Mouse (Mus musculus): ENCODE measurements around the gene Ccdc137. TPM values are rescaled to one million over a fixed set of nuclear protein-coding genes. Genes with fewer than 3 reads are reported as not detected.

Gene Ccdc137
- polyA plus RNA-seq, 1 experiment from 2014 or later: 11.7 TPM

GRCm38 (mm10) chr11:120444106-120444505, 13.8 kb upstream of the Ccdc137 start:
- no peaks in the 10 kb centered on the region for H3K36me3 ChIP-seq (replicated peaks; ENCODE audit: insufficient read depth, low read length)
- DNase-seq (no peak), ATAC-seq (no peak)
- TF ChIP-seq CTCF (IDR thresholded peaks at IDR 0.05; ENCODE audit: low read depth): no peak
- no peak for TF ChIP-seq EP300 (IDR thresholded peaks at IDR 0.05; ENCODE audit: low read depth)
- 56% methylated on average over 6 of the region's 6 CpGs for WGBS (ENCODE audit: insufficient replicate concordance)
- H3K27me3 ChIP-seq (ENCODE audit: insufficient read depth, low read length): no peaks in the 10 kb centered on the region
- H3K27ac ChIP-seq (ENCODE audit: low read depth): no peak overlapping the region
- H3K9me3 ChIP-seq (ENCODE audit: low read length): no peaks in the 10 kb centered on the region
- H3K4me1 ChIP-seq (ENCODE audit: insufficient read depth): no peaks in the 10 kb centered on the region
- no peak overlapping the region for H3K9ac ChIP-seq (replicated peaks)
- no peak overlapping the region for H3K4me3 ChIP-seq (ENCODE audit: low read depth, low read length)
- H3K4me2 ChIP-seq (ENCODE audit: low read depth, low read length): no peak overlapping the region

DNA sequence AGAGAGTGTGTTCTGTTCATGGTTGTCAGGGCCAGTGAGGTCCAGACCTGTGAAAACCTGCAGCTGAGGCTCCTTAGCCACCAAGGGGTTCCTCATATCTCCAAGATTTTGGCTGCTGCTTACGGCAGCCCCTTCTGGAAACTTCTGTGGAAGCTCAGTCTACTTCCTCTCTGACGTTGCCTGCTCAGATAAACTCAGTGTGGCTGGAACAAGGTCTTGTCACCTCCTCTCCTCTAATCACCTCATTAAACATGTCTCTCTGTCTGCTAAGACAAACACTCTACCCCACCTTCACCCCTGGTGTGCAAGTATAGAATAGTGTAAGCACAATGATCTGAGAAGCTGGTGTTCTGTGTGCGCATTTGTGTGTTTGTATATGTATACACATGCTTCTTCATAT, 12.4 kb upstream of the Ccdc137 start:
- no peaks in the 10 kb centered on the region for H3K36me3 ChIP-seq (replicated peaks; ENCODE audit: insufficient read depth, low read length)
- no peak overlapping the region for H3K27ac ChIP-seq (ENCODE audit: low read depth)
- ATAC-seq (no peak), DNase-seq (no peak)
- no peaks in the 10 kb centered on the region for H3K4me1 ChIP-seq (ENCODE audit: insufficient read depth)
- H3K9me3 ChIP-seq (ENCODE audit: low read length): no peaks in the 10 kb centered on the region
- TF ChIP-seq CTCF (IDR thresholded peaks at IDR 0.05; ENCODE audit: low read depth) (no peak), EP300 (IDR thresholded peaks at IDR 0.05; ENCODE audit: low read depth) (no peak)
- no peak overlapping the region for H3K4me2 ChIP-seq (ENCODE audit: low read depth, low read length)
- WGBS (ENCODE audit: insufficient replicate concordance): 51% methylated on average over 3 of the region's 3 CpGs
- H3K27me3 ChIP-seq (ENCODE audit: insufficient read depth, low read length): no peaks in the 10 kb centered on the region
- H3K9ac ChIP-seq (replicated peaks): no peak overlapping the region
- H3K4me3 ChIP-seq (ENCODE audit: low read depth, low read length): no peak overlapping the region

- Histone ChIP-seq H3K36me3 (replicated peaks; ENCODE audit: insufficient read depth, low read length) (no peaks in the 10 kb centered on the region), H3K4me2 (ENCODE audit: low read depth, low read length) (no peak overlapping the region), H3K27me3 (ENCODE audit: insufficient read depth, low read length) (no peaks in the 10 kb centered on the region), H3K27ac (ENCODE audit: low read depth) (no peak overlapping the region), H3K4me3 (ENCODE audit: low read depth, low read length) (no peak overlapping the region), H3K9ac (replicated peaks) (no peak overlapping the region), H3K4me1 (ENCODE audit: insufficient read depth) (no peaks in the 10 kb centered on the region), H3K9me3 (ENCODE audit: low read length) (no peaks in the 10 kb centered on the region)
- 79% methylated on average over 7 of the region's 7 CpGs for WGBS (ENCODE audit: insufficient replicate concordance)
- TF ChIP-seq CTCF (IDR thresholded peaks at IDR 0.05; ENCODE audit: low read depth) (no peak), EP300 (IDR thresholded peaks at IDR 0.05; ENCODE audit: low read depth) (no peak)
- DNase-seq (no peak), ATAC-seq (no peak)
Measured at GRCm38 (mm10) chr11:120447179-120447578, 10.7 kb upstream of the Ccdc137 start.

DNA sequence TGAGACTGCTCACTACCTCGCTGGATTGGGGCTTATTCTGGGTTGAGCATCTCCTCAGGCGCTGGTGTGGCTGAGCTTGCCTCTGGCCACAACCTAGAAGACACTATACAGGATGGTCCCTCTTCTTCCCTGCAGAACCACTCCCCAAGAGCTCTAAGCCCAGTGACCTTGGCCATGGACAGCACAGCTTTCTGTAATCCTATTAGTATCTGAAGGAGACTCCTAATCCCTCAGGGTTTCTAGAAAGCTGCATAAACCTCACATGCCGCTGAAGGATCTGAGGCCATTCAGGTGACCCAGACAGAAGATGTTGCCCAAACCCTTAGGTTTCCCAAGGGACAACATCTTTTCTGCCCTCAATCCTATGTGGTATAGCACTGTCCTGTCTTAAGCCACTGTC, 5.7 kb upstream of the Ccdc137 start:
- no peak overlapping the region for H3K9ac ChIP-seq (replicated peaks)
- H3K27me3 ChIP-seq (ENCODE audit: insufficient read depth, low read length): no peaks in the 10 kb centered on the region
- no peak overlapping the region for H3K4me2 ChIP-seq (ENCODE audit: low read depth, low read length)
- ATAC-seq: no peak
- H3K4me3 ChIP-seq (ENCODE audit: low read depth, low read length): no peak overlapping the region
- no peak for DNase-seq
- H3K9me3 ChIP-seq (ENCODE audit: low read length): no peaks in the 10 kb centered on the region
- H3K4me1 ChIP-seq (ENCODE audit: insufficient read depth): peaks cover 20% of the 10 kb centered on the region
- 0 out of 2 replicates have a peak, but pooled peaks cover 3% of the 10 kb centered on the region for H3K36me3 ChIP-seq (replicated peaks; ENCODE audit: insufficient read depth, low read length)
- no peak overlapping the region for H3K27ac ChIP-seq (ENCODE audit: low read depth)
- WGBS (ENCODE audit: insufficient replicate concordance): 80% methylated on average over 3 of the region's 3 CpGs
- TF ChIP-seq EP300 (IDR thresholded peaks at IDR 0.05; ENCODE audit: low read depth) (no peak), CTCF (IDR thresholded peaks at IDR 0.05; ENCODE audit: low read depth) (no peak)

- 63% methylated on average over 4 of the region's 4 CpGs for WGBS (ENCODE audit: insufficient replicate concordance)
- no peak for TF ChIP-seq EP300 (IDR thresholded peaks at IDR 0.05; ENCODE audit: low read depth)
- no peak for TF ChIP-seq CTCF (IDR thresholded peaks at IDR 0.05; ENCODE audit: low read depth)
- ATAC-seq: no peak
Measured at GRCm38 (mm10) chr11:120453306-120453705, 4.6 kb upstream of the Ccdc137 start, which contains the start of gene Pde6g. Pde6g (minus strand) TSS chr11:120453500.

DNA sequence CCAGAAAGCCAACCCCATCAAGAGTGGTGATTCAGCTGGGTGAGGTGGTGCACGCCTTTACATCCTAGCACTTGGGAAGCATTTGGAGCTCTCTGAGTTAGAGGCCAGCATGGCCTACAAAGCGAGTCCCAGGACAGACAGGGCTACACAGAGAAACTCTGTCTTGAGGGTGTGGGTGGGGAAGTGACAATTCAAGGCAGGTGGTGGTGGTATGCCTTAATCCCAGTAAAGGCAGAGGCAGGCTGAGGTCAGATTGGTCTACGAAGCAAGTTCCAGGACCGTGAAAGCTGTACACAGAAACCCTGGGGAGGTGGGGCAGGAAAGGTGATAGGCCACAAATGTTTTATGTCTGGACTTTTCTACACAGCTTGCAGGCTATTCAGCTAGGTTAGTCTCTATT, 3.0 kb upstream of the Ccdc137 start:
- WGBS (ENCODE audit: insufficient replicate concordance): 93% methylated on average over 4 of the region's 4 CpGs
- Histone ChIP-seq H3K27ac (ENCODE audit: low read depth) (peak overlapping the region; percentile 44; the same call in 1 of the 2 replicates), H3K4me2 (ENCODE audit: low read depth, low read length) (no peak overlapping the region), H3K4me3 (ENCODE audit: low read depth, low read length) (no peak overlapping the region), H3K4me1 (ENCODE audit: insufficient read depth) (peaks cover 30% of the 10 kb centered on the region), H3K9ac (replicated peaks) (no peak overlapping the region; the same call in 1 of the 2 replicates), H3K9me3 (ENCODE audit: low read length) (no peaks in the 10 kb centered on the region), H3K36me3 (replicated peaks; ENCODE audit: insufficient read depth, low read length) (peaks cover 6% of the 10 kb centered on the region), H3K27me3 (ENCODE audit: insufficient read depth, low read length) (no peaks in the 10 kb centered on the region)
- no peak for DNase-seq
- no peak for ATAC-seq
- TF ChIP-seq EP300 (IDR thresholded peaks at IDR 0.05; ENCODE audit: low read depth): no peak
- TF ChIP-seq CTCF (IDR thresholded peaks at IDR 0.05; ENCODE audit: low read depth): no peak

More at GRCm38 (mm10) chr11:120453306-120453705, 4.6 kb upstream of the Ccdc137 start, which contains the start of gene Pde6g:
- Histone ChIP-seq H3K9ac (replicated peaks) (no peak within 1 kb of the TSS), H3K27me3 (ENCODE audit: insufficient read depth, low read length) (no peaks in the 10 kb centered on the region), H3K36me3 (replicated peaks; ENCODE audit: insufficient read depth, low read length) (0 out of 2 replicates have a peak, but pooled peaks cover 3% of the 10 kb centered on the region), H3K27ac (ENCODE audit: low read depth) (no peak within 1 kb of the TSS), H3K4me2 (ENCODE audit: low read depth, low read length) (no peak within 1 kb of the TSS), H3K4me1 (ENCODE audit: insufficient read depth) (peaks cover 25% of the 10 kb centered on the region), H3K9me3 (ENCODE audit: low read length) (no peaks in the 10 kb centered on the region), H3K4me3 (ENCODE audit: low read depth, low read length) (no peak within 1 kb of the TSS)
- no peak for DNase-seq

Measured in liver, postnatal 0 days (tissue).